Mouse (Mus musculus): Measurements from ENCODE around the gene Idua.

The Idua gene

DNA sequence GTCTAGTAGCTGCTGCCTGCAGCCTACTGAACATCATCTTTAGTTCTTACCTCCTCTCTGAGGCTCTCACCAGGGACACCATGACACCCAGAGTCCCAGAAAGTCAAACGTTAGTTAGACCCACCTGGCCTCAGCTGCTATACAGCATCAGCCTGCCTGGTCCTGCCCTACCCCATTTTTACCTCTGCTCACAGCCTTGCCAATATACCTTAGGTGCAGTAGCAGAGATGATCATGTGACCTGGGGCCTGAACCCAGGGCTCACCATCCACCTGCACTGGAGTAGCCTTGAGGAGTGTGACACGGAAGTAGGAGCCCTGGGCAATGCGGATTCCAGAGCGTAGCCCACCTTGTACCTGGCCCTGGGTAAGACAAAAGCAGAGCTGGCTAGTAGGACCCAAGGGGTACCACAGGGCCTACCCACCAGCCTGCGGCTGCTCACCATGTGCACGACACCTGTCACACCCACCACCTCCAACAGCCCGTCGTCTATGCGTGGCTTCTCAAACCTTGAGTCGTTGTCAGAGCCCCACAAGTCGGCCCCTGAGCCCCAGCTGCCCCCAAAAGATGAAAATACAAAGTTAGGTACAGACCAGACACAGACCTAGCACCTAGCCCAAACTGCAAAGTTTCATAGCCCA, 11.1 kb upstream of the Idua start:
- no peak for TF ChIP-seq GATA4 (IDR thresholded peaks at IDR 0.05; ENCODE audit: insufficient replicate concordance, low read length)

DNA sequence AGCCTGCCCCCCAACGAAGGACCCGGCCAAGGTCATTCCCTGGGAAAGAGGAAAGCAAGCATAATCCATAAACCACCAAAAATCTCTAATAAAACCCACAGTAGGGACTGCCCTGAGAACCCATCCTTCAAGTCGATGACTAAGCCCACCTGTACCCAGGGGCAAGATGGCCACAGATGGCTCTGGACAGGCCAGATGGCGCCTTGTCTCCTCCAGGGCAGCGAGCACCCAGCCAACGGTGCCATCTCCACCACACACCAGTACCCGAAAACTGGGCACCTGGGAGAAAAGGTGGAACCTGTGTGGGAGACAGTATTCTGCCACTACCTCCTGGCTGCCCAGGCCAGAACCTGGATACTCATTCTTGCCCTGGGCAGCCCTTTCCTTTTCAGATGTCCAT, 9.8 kb upstream of the Idua start:
- no peak for TF ChIP-seq GATA4 (IDR thresholded peaks at IDR 0.05; ENCODE audit: insufficient replicate concordance, low read length)

DNA sequence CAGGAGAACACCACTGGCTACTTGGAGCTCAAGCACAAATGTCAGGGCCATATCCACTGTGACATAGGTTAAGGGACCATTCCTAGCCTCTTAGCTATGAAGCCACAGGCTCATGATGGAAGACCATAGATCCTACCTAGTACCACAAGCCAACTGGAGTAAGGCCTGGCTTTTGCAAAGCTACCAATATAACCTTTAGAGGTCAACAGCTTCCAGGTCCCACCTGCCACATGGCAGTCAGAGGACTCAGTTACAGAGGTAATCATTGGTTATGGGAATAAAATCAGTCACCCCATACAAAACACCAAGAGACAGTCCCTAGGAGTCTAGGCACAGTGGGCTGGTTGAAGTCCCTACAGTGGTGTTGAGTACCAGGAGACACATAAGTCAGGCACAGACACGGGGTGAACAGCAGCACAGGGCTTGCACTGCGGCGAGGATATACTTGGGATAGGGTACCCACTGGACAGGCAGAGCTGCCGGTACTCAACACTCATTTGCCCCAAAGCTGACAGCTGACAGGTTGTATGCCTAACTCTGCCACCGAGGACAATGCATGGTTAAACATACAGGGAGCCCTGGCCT, 8.9 kb upstream of the Idua start:
- TF ChIP-seq GATA4 (IDR thresholded peaks at IDR 0.05; ENCODE audit: insufficient replicate concordance, low read length), result no peak

DNA sequence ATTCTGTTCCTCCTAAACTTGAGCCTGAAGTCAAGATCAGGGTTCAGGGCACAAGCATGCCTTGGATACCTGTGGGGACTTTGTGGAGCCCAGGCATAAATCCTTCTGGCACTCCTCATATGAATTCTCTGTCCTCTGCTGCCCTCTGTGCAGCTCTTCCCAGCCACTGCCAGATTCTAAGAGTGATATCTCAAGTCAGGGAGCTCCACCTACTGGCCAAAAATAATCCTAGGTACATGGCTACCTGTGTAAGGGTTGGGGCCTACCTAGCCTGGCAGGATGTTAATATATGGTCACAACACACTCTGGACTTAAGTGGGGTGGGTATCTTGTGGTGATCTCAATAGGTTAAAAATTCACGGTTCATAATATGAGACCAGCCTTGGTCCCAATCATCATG, 8.3 kb upstream of the Idua start:
- no peak for TF ChIP-seq GATA4 (IDR thresholded peaks at IDR 0.05; ENCODE audit: insufficient replicate concordance, low read length)

DNA sequence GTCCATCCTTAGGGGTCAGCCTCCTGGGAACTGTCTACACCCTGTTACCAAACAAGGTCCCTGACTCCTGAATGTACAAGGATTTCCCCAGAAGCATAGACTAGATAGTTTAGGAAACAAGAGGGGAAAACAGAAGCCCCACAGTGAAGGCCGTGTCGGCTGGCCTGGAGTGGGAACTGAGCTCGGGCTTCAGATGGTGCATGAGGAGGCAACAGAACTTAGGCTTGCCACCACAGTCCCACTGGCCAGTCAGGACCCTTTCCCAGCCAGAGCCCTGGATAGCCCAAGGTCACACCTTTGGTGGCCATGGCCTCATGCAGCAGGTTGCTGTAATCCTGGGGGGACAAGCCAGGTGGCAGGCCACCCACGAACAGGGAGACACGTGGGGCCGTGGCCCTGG, 6.8 kb upstream of the Idua start:
- no peak for TF ChIP-seq GATA4 (IDR thresholded peaks at IDR 0.05; ENCODE audit: insufficient replicate concordance, low read length)

DNA sequence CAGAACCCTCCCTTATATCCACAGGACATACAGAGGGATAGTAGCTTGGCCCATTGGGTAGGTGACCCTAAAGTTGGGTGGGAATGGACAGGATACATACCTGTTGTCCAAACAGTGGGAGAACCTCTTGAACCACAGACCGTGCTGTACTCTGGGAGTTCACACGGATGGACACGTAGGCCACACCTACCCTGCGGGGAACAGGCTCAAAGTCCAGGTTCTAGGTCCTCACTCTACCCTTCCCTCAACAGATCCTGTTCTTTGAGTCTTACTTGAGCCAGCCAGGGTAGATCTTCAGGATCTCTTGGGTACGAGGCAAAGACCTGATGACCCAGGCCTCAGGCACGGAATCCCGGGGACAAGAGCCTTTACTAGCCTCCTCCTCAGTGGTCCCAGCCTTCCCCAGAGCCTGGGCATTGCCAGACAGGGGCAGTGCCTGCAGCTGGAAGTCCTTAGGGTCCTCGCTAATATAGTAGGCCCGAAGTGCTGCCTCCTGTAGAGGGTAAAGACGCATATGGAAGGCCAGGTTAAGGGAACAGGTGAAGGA, 5.6 kb upstream of the Idua start:
- no peak for TF ChIP-seq GATA4 (IDR thresholded peaks at IDR 0.05; ENCODE audit: insufficient replicate concordance, low read length)

DNA sequence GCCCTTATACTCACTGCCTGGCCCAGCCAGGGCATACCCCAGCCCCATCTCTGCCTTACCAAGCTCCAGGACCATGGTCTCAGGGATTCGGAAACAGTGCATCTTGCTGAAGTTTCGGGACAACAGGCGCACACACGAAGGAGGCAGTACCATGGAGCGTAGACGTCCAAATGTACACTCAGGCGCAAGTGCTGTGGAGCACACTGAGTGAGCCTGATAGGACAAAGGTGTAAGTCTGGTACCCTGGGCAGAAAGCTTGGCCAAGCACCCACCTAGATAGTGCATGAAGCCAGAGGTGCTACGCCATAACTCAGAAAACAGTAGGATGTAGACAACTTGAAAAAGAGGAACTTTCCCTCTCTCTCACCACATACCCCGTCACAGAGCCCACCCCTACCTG, 4.8 kb upstream of the Idua start:
- TF ChIP-seq GATA4 (IDR thresholded peaks at IDR 0.05; ENCODE audit: insufficient replicate concordance, low read length), result no peak

DNA sequence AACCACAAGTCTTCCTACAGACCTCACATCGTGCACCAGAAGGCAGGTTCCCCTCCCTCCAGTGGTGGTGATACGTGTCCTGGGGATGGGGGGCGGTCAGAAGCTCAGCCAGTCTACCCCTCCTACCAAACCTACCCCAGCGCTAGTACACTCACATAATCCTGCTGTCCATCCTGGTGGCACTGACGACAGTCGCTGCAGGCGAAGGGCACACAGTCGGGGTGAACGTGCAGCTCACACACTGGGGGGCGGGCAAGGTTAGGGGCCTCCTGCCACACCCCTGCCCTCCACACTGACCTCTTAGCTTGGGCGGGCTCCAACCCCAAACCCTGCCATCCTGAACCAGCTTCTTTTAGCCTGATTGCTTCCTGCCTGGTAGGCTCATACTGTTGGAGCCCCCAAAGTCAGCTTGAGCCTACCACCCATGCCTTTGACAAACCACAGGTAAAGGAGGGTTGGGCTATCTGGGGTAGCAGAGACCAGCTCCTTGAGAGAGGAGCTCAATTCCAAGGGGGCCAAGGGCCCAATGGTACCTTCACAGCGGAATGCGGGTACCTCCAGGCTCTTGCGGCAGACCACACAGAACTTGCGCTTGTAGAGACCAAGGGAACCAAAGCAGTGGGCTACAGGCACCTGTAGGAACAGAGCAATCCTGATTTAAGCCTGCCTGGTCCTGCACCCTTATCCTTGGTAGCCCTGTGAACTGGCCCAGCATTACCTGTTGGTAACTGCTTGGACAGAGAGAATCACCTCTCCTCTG, 4.1 kb upstream of the Idua start:
- TF ChIP-seq GATA4 (IDR thresholded peaks at IDR 0.05; ENCODE audit: insufficient replicate concordance, low read length), result no peak

DNA sequence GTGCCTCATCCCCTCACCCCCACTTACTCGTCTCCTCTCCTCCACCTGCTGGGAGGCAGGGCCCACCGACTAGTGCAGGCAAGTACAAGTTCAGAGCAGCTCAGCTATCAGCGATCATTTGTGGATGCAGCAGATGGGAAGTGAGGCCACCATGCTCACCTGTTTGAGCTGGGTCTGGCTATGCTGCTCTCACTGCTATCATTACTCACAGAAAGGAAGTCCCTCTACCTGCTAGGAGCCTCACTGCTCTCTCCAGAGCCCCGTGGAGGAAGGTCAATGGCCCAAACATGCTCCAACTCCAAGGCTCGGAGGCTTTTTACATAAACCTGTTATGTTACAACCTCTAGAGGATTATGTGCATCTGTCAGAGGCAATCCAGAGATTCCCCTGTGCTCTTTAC, 2.7 kb upstream of the Idua start:
- TF ChIP-seq GATA4 (IDR thresholded peaks at IDR 0.05; ENCODE audit: insufficient replicate concordance, low read length), result no peak

DNA sequence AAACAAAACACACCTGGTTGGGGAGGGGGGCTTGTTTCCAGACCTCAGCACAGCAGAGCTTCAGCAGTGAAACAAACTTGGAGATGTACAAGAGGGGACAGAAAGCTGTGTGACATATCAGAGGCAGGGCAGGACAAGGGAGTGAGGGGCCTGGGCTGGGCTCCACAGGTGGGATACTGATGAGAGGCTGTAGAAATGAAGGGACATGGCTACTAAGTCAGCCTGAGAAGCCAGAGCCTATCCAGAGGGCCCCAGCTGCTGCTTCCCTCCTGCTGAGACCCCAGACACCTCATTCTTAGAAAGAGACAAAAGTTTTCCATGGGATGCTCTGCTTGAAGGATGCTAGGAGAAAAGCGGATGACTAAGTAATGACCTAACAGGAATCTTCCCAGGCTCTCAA, 1.5 kb upstream of the Idua start:
- TF ChIP-seq GATA4 (IDR thresholded peaks at IDR 0.05; ENCODE audit: insufficient replicate concordance, low read length), result no peak

DNA sequence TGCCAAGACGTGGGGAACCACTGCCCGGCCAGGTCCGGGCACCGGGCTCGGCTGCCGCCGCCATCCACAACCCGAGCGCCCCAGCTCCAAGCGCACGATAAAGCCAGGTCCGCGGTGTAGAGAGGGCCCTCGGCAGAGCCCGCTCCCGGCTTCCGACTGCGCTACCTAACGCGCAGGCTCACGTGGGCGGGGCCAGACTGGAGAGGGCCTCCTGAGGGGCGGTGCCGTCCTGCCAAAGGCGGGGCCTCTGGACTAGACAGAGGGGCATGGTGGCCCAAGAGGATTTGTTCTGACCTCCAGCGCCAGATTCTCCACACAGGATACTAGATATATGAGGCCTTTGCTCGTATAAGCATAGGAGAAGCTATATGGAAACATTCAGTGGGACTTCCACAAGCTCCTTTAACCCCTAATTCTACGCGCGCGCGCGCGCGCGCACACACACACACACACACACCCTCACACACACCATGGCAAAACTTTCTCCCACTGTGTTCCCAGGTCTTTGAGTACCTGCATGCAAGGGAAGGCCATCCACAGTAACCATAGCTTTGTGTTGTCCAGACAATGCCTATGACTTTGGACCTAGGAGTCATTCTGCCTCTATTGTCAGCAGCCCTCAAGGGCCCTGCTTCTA, 619 bp downstream of the Idua start:
- no peak for TF ChIP-seq GATA4 (IDR thresholded peaks at IDR 0.05; ENCODE audit: insufficient replicate concordance, low read length)

DNA sequence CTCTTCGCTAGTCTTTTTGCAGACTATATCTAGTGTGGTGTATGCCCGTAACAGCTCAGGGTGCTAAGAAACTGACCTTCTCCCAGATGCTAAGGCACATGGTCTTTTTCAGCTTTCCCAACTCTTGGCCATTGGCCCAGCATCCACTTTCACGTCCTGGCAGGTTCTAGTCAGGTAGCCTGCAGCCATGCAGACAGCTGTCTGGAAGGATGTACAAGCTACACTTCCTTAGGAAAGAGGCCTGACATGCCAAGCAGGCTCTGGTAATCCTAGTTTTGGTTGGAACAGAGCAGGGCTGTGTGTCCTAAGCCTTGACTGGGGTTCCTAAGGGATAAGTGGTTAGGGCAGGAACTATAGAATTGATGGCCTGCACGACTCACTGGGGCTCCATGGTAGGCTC, 2.6 kb downstream of the Idua start:
- TF ChIP-seq GATA4 (IDR thresholded peaks at IDR 0.05; ENCODE audit: insufficient replicate concordance, low read length), result no peak

DNA sequence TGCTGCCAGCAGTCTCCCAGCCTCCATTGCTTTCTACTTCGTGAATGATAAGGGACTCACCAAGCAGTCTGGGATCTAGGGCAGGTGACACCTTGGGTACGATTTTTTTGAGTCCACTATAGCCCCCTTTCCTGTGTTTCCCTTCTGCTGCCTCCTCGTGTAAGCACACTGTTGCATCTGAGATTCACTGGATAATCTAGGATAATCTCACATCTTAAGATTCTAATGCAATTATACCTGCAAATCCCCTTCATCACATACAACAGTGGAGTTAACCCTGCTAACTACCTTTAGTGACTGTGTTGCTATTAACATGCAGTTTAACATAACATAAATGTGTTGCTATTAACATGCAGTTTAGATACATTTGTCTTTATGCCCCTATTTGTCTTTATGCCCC, 4.9 kb downstream of the Idua start:
- no peak for TF ChIP-seq GATA4 (IDR thresholded peaks at IDR 0.05; ENCODE audit: insufficient replicate concordance, low read length)

DNA sequence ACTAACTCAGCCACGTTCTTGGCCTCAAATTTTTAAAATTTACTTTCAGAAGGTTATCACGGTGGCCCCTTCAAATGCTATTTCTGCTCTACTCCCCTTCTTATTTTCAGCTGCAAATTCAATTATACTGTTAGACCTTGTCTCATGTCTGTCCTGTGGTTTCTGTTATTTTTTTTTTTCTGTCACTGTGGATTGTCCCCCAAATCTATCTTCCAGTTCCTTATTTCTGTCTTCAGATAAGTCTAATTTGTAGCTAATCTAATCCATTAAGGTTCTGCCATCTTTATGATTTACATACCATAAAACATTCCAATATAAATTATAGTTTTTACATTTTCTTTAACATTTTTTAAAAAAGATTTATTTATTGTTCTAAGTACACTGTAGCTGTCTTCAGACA, 7.2 kb downstream of the Idua start:
- no peak for TF ChIP-seq GATA4 (IDR thresholded peaks at IDR 0.05; ENCODE audit: insufficient replicate concordance, low read length)

DNA sequence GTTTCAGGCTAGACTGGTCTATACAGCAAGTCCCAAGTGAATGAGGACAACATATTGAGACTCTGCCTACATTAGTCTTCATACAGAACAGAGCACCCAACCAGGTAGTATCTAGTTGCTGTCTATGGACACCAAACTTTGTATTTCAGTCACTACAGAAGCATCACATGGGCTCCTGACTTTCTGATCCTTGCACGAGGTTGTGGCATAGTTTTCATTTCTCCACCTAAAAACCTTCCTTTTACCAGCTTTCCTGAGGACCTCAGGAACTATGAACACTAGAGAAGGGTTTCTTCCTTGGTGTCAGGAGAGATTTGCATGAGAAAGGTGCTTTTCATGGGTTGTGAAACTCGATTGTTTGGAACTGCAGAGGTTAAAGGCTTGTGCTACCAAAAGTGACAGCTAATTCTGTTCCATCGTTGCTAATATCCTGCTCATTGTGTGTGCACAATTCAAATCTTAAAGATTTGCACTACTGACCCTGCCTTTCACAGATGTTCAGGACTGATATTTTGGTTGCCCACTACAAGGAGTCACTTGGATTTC, 8.3 kb downstream of the Idua start:
- TF ChIP-seq GATA4 (IDR thresholded peaks at IDR 0.05; ENCODE audit: insufficient replicate concordance, low read length), result no peak

Measured in liver, adult (tissue).